Mouse (Mus musculus): ENCODE results near the gene Lpin2. TPM values are rescaled to one million over a fixed set of nuclear protein-coding genes. Genes with fewer than 3 reads are reported as not detected.

The Lpin2 gene
- total and polyA plus RNA-seq, 3 experiments, result 22.4 to 32.1 TPM; not detected in 1

- Histone ChIP-seq H3K36me3 (ENCODE audit: control insufficient read depth in 1 of 2, insufficient read depth in 2 of 2, low read length in 2 of 2) (peaks cover 0 to 3% of the 10 kb centered on the region in 2 experiments; a peak in 2 of 4 replicates), H3K27me3 (ENCODE audit: control insufficient read depth in 1 of 2, insufficient read depth in 2 of 2, low read length in 2 of 2) (no peaks in the 10 kb centered on the region), H3K9ac (ENCODE audit: control insufficient read depth, low read depth, low read length, poor library complexity, severe bottlenecking) (no peak overlapping the region), H3K9me3 (replicated peaks; ENCODE audit: insufficient read depth, low read length) (no peaks in the 10 kb centered on the region), H3K27ac (ENCODE audit: control insufficient read depth, low read depth, low read length) (no peak overlapping the region), H3K4me1 (ENCODE audit: control insufficient read depth in 1 of 2, insufficient read depth in 2 of 2, low read length in 2 of 2) (peaks cover 0 to 5% of the 10 kb centered on the region in 2 experiments; a peak in 1 of 4 replicates), H3K4me3 (ENCODE audit: control insufficient read depth in 1 of 2, insufficient read depth in 1 of 2, low read depth in 2 of 2, low read length in 2 of 2) (no peak overlapping the region), H3K79me2 (ENCODE audit: control insufficient read depth, insufficient read depth, low read length, poor library complexity) (no peaks in the 10 kb centered on the region)
- DNase-seq (ENCODE audit: low read depth, low spot score), result no peak
- TF ChIP-seq MAX (IDR thresholded peaks at IDR 0.05; ENCODE audit: low read length) (no peak), BHLHE40 (IDR thresholded peaks at IDR 0.05; ENCODE audit: borderline replicate concordance, low read depth, low read length) (no peak), RAD21 (IDR thresholded peaks at IDR 0.05; ENCODE audit: low read depth, low read length) (no peak), ZC3H11A (IDR thresholded peaks at IDR 0.05; ENCODE audit: low read depth, low read length) (no peak), CTCF (IDR thresholded peaks at IDR 0.05 in 2 of 3, conservative IDR thresholded peaks at IDR 0.05 in 1 of 3; ENCODE audit: control insufficient read depth in 1 of 3, insufficient read depth in 1 of 3, low read depth in 2 of 3, low read length in 3 of 3, poor library complexity in 1 of 3, severe bottlenecking in 1 of 3) (no peak), TAL1 (IDR thresholded peaks at IDR 0.05; ENCODE audit: low read length) (no peak), KAT2A (conservative IDR thresholded peaks at IDR 0.05; ENCODE audit: low read depth, low read length) (no peak), ZNF384 (IDR thresholded peaks at IDR 0.05; ENCODE audit: low read depth, low read length) (no peak), UBTF (IDR thresholded peaks at IDR 0.05; ENCODE audit: borderline replicate concordance, insufficient read depth, low read depth, low read length) (no peak), NELFE (IDR thresholded peaks at IDR 0.05; ENCODE audit: low read depth, low read length) (no peak), USF1 (IDR thresholded peaks at IDR 0.05; ENCODE audit: low read depth, low read length) (no peak), MXI1 (IDR thresholded peaks at IDR 0.05; ENCODE audit: low read depth, low read length) (no peak), E2F4 (IDR thresholded peaks at IDR 0.05; ENCODE audit: borderline replicate concordance, low read depth, low read length) (no peak), POLR2AphosphoS5 (IDR thresholded peaks at IDR 0.05; ENCODE audit: borderline replicate concordance, low read depth, low read length) (no peak), SIN3A (IDR thresholded peaks at IDR 0.05; ENCODE audit: low read length) (no peak)
These were observed 46.5 kb upstream of the Lpin2 start for GRCm38 (mm10) chr17:71135866-71136265.

GRCm38 (mm10) chr17:71136384-71137333 is 45.7 kb upstream of the Lpin2 start:
- H3K4me3 ChIP-seq (ENCODE audit: control insufficient read depth in 1 of 2, insufficient read depth in 1 of 2, low read depth in 2 of 2, low read length in 2 of 2), result no peak overlapping the region
- peaks cover 0 to 5% of the 10 kb centered on the region in 2 experiments; a peak in 1 of 4 replicates for H3K4me1 ChIP-seq (ENCODE audit: control insufficient read depth in 1 of 2, insufficient read depth in 2 of 2, low read length in 2 of 2)
- no peak for DNase-seq (ENCODE audit: low read depth, low spot score)
- no peak for TF ChIP-seq GABPA (IDR thresholded peaks at IDR 0.05; ENCODE audit: low read depth, low read length)
- TF ChIP-seq ZMIZ1 (IDR thresholded peaks at IDR 0.05; ENCODE audit: low read depth, low read length), result no peak
- no peak for TF ChIP-seq USF1 (IDR thresholded peaks at IDR 0.05; ENCODE audit: low read depth, low read length)
- H3K9me3 ChIP-seq (replicated peaks; ENCODE audit: insufficient read depth, low read length), result no peaks in the 10 kb centered on the region
- no peaks in the 10 kb centered on the region for H3K27me3 ChIP-seq (ENCODE audit: control insufficient read depth in 1 of 2, insufficient read depth in 2 of 2, low read length in 2 of 2)
- no peak overlapping the region for H3K27ac ChIP-seq (ENCODE audit: control insufficient read depth, low read depth, low read length)
- H3K9ac ChIP-seq (ENCODE audit: control insufficient read depth, low read depth, low read length, poor library complexity, severe bottlenecking), result no peak overlapping the region
- H3K36me3 ChIP-seq (ENCODE audit: control insufficient read depth in 1 of 2, insufficient read depth in 2 of 2, low read length in 2 of 2), result peaks cover 0 to 3% of the 10 kb centered on the region in 2 experiments; a peak in 2 of 4 replicates
- no peaks in the 10 kb centered on the region for H3K79me2 ChIP-seq (ENCODE audit: control insufficient read depth, insufficient read depth, low read length, poor library complexity)
